Mouse (Mus musculus) ES-E14 (cell line): Measurements from ENCODE around the gene Tob1. TPM values are rescaled to one million over a fixed set of nuclear protein-coding genes. Genes with fewer than 3 reads are reported as not detected.

Source experiments
- DNase-seq: peaks from one replicate; pipeline ENCODE4 v3.0.0-alpha.2; 2013; ENCODE audit warnings: low read depth, low spot score
- H3K27ac ChIP-seq: 2 replicates; pipeline ENCODE4 v1.5.1; 2012; ENCODE audit warnings: low read depth, mild to moderate bottlenecking, low read length, moderate library complexity, mixed read lengths; ENCODE audit not compliant: poor library complexity, insufficient read depth, severe bottlenecking
- H3K36me3 ChIP-seq: 2 replicates; pipeline ENCODE4 v1.6.1; 2012; ENCODE audit warnings: mild to moderate bottlenecking, low read length, moderate library complexity, mixed read lengths; ENCODE audit not compliant: control insufficient read depth, poor library complexity, insufficient read depth, severe bottlenecking
- H3K4me1 ChIP-seq, 2 experiments: fragments of 150-350 bp in 1 of 2; sonication (generic) in 1 of 2; 2 replicates each; pipeline ENCODE4 v1.6.1; 2012; ENCODE audit warnings: low read length in 2 of 2, mild to moderate bottlenecking in 1 of 2, mixed read lengths in 1 of 2; ENCODE audit not compliant: control insufficient read depth in 2 of 2, insufficient read depth in 2 of 2, poor library complexity in 1 of 2
- H3K4me3 ChIP-seq, 2 experiments: fragments of 150-350 bp in 1 of 2; sonication (generic) in 1 of 2; 2 replicates each; pipeline ENCODE4 v1.5.1; 2012; ENCODE audit warnings: low read length in 2 of 2, low read depth in 1 of 2, mild to moderate bottlenecking in 1 of 2, mixed read lengths in 1 of 2; ENCODE audit not compliant: insufficient read depth in 1 of 2, poor library complexity in 1 of 2, severe bottlenecking in 1 of 2
- H3K9ac ChIP-seq: 2 replicates; pipeline ENCODE4 v1.6.1; 2012; ENCODE audit warnings: low read depth, mild to moderate bottlenecking, low read length, mixed read lengths; ENCODE audit not compliant: poor library complexity, insufficient read depth, severe bottlenecking
- H3K9me3 ChIP-seq: fragments of 150-350 bp; sonication (generic); 2 replicates; pipeline ENCODE4 v1.6.1; 2012; ENCODE audit warnings: low read depth, mild to moderate bottlenecking, low read length; ENCODE audit not compliant: control insufficient read depth, insufficient read depth
- CHD2 ChIP-seq: IDR thresholded peaks from 2 replicates; pipeline ENCODE4 v1.6.1; 2014; ENCODE audit warnings: mild to moderate bottlenecking, low read depth, low read length, inconsistent platforms
- HCFC1 ChIP-seq: IDR thresholded peaks from 2 replicates; pipeline ENCODE4 v1.6.1; 2012; ENCODE audit warnings: low read length, inconsistent platforms, borderline replicate concordance; ENCODE audit not compliant: insufficient read depth
- MAFK ChIP-seq: IDR thresholded peaks from 2 replicates; pipeline ENCODE4 v1.6.1; 2014; ENCODE audit warnings: mild to moderate bottlenecking, low read depth, low read length, inconsistent platforms; ENCODE audit not compliant: insufficient read depth
- ZC3H11A ChIP-seq: IDR thresholded peaks from 2 replicates; pipeline ENCODE4 v1.6.1; 2012; ENCODE audit warnings: low read depth, mild to moderate bottlenecking, inconsistent platforms, low read length, borderline replicate concordance
- ZNF384 ChIP-seq: IDR thresholded peaks from 2 replicates; pipeline ENCODE4 v1.6.1; 2012; ENCODE audit warnings: low read depth, low read length, inconsistent platforms
- in situ Hi-C, 2 experiments: fragments of 600-800 bp; cut with MboI; formaldehyde crosslinking; loops; one replicate each; pipeline ENCODE4 v1.15.1; 2025; ENCODE audit warnings: low sequenced_read_pairs in 2 of 2, inconsistent platforms in 1 of 2; ENCODE audit not compliant: unreplicated experiment in 2 of 2
- total RNA-seq: library from RNA; depleted of rRNA; stranded (reverse); fragments of 300-350 nt; gene quantifications from 2 replicates; pipeline ENCODE4 v1.2.3, GENCODE M21; 2012

Tob1 gene
- total RNA-seq, 1 experiment: 10.8 TPM

GRCm38 (mm10) chr11:94199771-94200170, 11.5 kb upstream of the Tob1 start:
- in situ Hi-C loops: no loop called here
- H3K4me3 ChIP-seq: no peak overlapping the region
- no peaks in the 10 kb centered on the region; a peak in 1 of 4 replicates for H3K4me1 ChIP-seq
- no peak for DNase-seq
- H3K9me3 ChIP-seq: no peaks in the 10 kb centered on the region
- H3K27ac ChIP-seq: no peak overlapping the region
- H3K9ac ChIP-seq: no peak overlapping the region
- no peaks in the 10 kb centered on the region for H3K36me3 ChIP-seq
- TF ChIP-seq ZC3H11A (no peak), CHD2 (no peak), HCFC1 (no peak), ZNF384 (no peak), MAFK (no peak)

GRCm38 (mm10) chr11:94200422-94200821, 10.8 kb upstream of the Tob1 start:
- no peak overlapping the region for H3K4me3 ChIP-seq
- in situ Hi-C loops: no loop called here
- DNase-seq: no peak

GRCm38 (mm10) chr11:94202106-94202505, 9.1 kb upstream of the Tob1 start:
- no peak overlapping the region for H3K27ac ChIP-seq
- no peak overlapping the region for H3K4me3 ChIP-seq
- in situ Hi-C loops: no loop called here
- no peaks in the 10 kb centered on the region; a peak in 1 of 4 replicates for H3K4me1 ChIP-seq
- H3K9me3 ChIP-seq: no peaks in the 10 kb centered on the region
- DNase-seq: no peak
- no peaks in the 10 kb centered on the region for H3K36me3 ChIP-seq
- TF ChIP-seq CHD2: no peak
- TF ChIP-seq HCFC1: no peak
- no peak for TF ChIP-seq ZC3H11A
- no peak for TF ChIP-seq ZNF384
- TF ChIP-seq MAFK: no peak
- no peak overlapping the region for H3K9ac ChIP-seq

More at GRCm38 (mm10) chr11:94200422-94200821, 10.8 kb upstream of the Tob1 start:
- Histone ChIP-seq H3K36me3 (no peaks in the 10 kb centered on the region), H3K27ac (no peak overlapping the region), H3K9ac (no peak overlapping the region), H3K9me3 (no peaks in the 10 kb centered on the region), H3K4me1 (no peaks in the 10 kb centered on the region; a peak in 1 of 4 replicates)
- TF ChIP-seq ZC3H11A (no peak), ZNF384 (no peak), CHD2 (no peak), HCFC1 (no peak), MAFK (no peak)

DNA sequence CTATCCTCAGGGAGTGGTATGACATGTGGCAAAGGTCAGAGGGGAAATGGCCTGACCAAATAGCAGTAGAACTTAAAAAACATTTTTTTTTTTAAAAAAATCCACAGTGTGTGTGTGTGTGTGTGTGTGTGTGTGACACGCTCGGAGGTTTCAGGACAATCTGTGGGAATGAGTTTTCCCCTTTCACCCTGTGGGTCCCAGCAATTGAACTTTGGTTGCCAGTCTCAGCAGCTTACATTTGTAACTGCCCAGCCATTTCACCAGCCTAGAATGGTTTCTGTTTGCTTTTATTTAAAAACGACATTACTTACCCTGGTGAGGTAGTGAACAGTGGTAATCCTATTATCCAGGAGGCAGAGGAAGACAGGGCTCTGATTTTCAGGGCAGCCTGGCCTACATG, 8.2 kb upstream of the Tob1 start:
- no peaks in the 10 kb centered on the region for H3K9me3 ChIP-seq
- no peak for DNase-seq
- H3K36me3 ChIP-seq: no peaks in the 10 kb centered on the region
- H3K27ac ChIP-seq: no peak overlapping the region
- TF ChIP-seq CHD2: no peak
- no peak for TF ChIP-seq ZNF384
- TF ChIP-seq MAFK: no peak
- TF ChIP-seq ZC3H11A: no peak
- no peak for TF ChIP-seq HCFC1
- in situ Hi-C loops: no loop called here
- H3K9ac ChIP-seq: no peak overlapping the region
- no peak overlapping the region for H3K4me3 ChIP-seq
- H3K4me1 ChIP-seq: no peaks in the 10 kb centered on the region; a peak in 1 of 4 replicates
